Mouse (Mus musculus) embryonic fibroblast, embryonic 13.5 days (primary cell): ENCODE data around the gene Rnf151. TPM values are rescaled to one million over a fixed set of nuclear protein-coding genes. Genes with fewer than 3 reads are reported as not detected.

Experiments used
- H3K27ac ChIP-seq: 2 replicates; pipeline ENCODE4 v1.5.1; 2012; ENCODE audit warnings: low read length, control low read depth, inconsistent platforms; ENCODE audit not compliant: insufficient read depth
- H3K4me1 ChIP-seq: 2 replicates; pipeline ENCODE4 v1.6.1; 2011; ENCODE audit warnings: low read length; ENCODE audit not compliant: control insufficient read depth, insufficient read depth
- H3K4me3 ChIP-seq: 2 replicates; pipeline ENCODE4 v1.5.1; 2011; ENCODE audit warnings: mild to moderate bottlenecking, control low read depth, low read length; ENCODE audit not compliant: insufficient read depth
- CTCF ChIP-seq: IDR thresholded peaks from 2 replicates; pipeline ENCODE4 v1.5.1; 2011; ENCODE audit warnings: mild to moderate bottlenecking, control low read depth, low read length, moderate library complexity, borderline replicate concordance; ENCODE audit not compliant: insufficient read depth
- POLR2A ChIP-seq: IDR thresholded peaks from 2 replicates; pipeline ENCODE4 v1.6.1; 2011; ENCODE audit warnings: low read depth, mild to moderate bottlenecking, control low read depth, low read length, moderate library complexity
- polyA plus RNA-seq: library from polyadenylated mRNA; stranded (reverse); fragments of >200 nt; gene quantifications from 2 replicates; pipeline ENCODE4 v1.2.4, GENCODE M21; 2011; ENCODE audit warnings: low read depth; ENCODE audit not compliant: missing spikeins, insufficient read length

Rnf151 gene
- polyA plus RNA-seq, 1 experiment = 0.58 TPM

DNA sequence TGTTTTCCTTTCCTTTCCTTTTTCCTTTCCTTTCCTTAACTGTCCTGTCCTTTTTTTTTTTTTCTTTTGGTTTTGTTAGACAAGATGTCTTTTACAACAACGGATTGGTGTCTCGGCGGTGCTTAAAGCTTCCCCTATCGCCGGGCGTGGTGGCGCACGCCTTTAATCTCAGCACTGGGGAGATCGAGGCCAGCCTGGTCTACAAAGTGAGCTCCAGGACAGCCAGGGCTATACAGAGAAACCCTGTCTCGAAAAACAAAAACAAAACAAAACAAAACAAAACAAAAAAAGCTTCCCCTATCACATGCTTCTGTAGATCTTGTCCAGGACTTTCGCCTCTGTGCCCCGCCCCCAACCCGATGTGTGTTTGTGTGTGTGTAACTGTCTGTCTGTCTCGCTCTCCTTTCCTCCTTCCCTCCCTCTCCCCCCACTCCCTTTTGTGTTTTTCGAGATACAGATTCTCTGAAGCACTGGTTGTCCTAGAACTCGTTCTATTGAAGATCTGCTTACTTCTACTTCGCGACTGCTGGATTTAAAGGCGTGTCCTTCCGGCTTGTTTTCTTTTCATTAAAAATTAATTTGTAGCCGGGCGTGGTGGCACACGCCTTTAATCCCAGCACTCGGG, 9.9 kb downstream of the Rnf151 start:
- no peak for TF ChIP-seq CTCF
- no peak for TF ChIP-seq POLR2A
- Histone ChIP-seq H3K27ac (peak overlapping the region; percentile 15), H3K4me3 (peak overlapping the region; percentile 63), H3K4me1 (no peaks in the 10 kb centered on the region; the same call in 1 of the 2 replicates)

DNA sequence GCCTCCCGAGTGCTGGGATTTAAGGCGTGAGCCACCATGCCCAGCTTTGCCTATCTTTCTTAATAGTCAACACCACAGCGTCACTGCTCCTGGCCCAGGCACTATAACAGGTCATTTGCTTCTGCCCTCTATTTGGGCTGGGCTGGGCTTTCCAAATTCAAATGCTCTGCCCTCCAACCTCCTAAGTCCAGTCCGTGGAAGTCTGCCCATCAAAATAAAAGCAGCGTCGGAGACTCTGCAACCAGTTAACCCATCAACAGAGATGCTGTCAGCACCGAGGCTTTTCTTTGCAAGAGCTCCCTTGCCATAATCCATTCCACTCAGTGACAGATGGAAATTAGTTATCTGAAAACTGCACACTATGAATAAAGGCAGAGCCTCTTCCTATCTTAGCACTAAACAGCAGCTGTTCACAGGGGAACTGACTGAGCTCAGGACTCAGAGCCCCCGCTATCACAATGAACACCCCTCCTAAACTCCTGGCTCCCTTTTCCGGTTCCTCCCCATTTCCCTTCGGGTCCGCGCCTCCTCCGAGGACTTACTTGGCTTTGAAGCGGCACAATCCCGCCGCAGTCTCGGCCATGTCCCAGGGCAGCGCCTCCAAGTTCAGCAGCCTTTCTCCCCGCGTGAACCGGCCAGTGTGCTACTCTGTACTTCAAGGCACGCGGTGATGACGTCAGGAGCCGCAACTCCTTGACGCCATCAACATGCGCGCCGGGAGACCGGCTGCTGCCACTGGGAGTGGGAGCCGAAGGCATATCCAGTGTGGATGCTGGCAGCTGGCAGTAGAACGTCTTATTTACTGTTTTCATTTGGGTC, 10.7 kb downstream of the Rnf151 start, which contains the start of gene Tbl3:
Tbl3 (minus strand) TSS at position 679 of the 819 bp plus-strand sequence.
- H3K27ac ChIP-seq = peak within 1 kb of the TSS; percentile 15
- H3K4me3 ChIP-seq = peak within 1 kb of the TSS; percentile 63
- no peaks in the 10 kb centered on the region; the same call in 1 of the 2 replicates for H3K4me1 ChIP-seq
- TF ChIP-seq CTCF = no peak
- TF ChIP-seq POLR2A = peak; percentile 93

DNA sequence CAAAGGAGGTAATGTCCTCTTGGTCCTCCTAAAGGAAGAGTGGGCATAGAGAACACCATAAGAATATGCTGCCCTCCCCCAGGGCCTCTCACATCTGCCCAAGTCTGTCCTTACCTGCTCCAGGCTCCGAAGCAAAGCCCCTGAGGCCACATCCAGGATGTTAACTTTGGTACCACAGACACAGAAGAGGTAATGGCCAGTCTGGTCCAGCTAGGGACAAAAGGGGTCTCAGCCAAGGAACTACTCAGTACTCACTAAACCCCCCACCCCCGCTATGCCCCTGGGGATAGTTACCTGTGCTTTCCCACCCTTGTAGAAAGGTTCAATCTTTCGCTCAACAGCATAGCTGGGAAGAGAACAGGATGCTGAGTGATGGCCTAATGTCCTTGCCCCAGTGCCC, 12.0 kb downstream of the Rnf151 start:
- H3K4me1 ChIP-seq = no peaks in the 10 kb centered on the region; the same call in 1 of the 2 replicates
- no peak overlapping the region for H3K4me3 ChIP-seq
- TF ChIP-seq POLR2A = no peak
- TF ChIP-seq CTCF = no peak
- H3K27ac ChIP-seq = no peak overlapping the region

DNA sequence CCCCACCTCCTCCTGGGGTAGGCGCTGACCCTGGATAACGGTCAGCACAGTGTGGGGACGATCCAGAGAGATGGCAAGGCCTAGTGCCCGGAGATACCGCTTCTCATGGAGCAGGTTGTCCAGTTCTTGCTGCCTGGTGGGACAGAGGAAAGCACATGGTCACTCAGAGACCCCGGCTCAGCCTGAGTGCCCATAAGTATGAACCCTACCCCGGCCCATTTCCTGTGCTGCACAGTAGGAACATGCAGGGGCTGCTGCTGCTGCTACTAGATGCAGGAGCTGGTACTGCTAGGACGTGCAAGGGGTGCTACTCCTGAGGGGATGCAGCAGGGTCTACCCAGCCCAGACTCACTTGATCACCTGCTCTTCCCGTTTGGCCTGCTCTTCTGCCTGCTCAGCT, 16.6 kb downstream of the Rnf151 start:
- Histone ChIP-seq H3K27ac (no peak overlapping the region), H3K4me3 (no peak overlapping the region), H3K4me1 (no peaks in the 10 kb centered on the region; the same call in 1 of the 2 replicates)
- TF ChIP-seq CTCF (no peak), POLR2A (no peak)

DNA sequence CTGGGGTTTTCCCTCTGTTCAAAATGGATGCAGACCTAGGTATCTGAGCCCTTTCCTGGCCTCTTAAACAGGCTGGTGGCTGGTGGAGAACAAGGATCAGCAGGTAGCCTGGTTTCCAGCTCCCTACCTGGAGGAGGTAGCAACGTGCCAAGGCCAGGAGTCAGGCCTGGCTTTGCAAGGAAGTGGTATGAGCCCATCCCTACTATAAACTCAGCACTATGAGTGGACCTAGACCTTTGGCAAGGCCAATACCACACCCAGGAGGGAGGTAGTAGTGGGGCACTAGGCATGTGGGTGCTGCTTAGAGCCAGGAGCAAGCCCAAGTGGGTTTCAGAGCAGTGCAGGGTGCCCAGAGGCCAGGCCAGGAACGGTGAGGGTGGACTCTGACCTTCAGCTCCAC, 18.4 kb downstream of the Rnf151 start:
- Histone ChIP-seq H3K4me1 (no peaks in the 10 kb centered on the region), H3K4me3 (no peak overlapping the region), H3K27ac (no peak overlapping the region)
- no peak for TF ChIP-seq CTCF
- TF ChIP-seq POLR2A = no peak

DNA sequence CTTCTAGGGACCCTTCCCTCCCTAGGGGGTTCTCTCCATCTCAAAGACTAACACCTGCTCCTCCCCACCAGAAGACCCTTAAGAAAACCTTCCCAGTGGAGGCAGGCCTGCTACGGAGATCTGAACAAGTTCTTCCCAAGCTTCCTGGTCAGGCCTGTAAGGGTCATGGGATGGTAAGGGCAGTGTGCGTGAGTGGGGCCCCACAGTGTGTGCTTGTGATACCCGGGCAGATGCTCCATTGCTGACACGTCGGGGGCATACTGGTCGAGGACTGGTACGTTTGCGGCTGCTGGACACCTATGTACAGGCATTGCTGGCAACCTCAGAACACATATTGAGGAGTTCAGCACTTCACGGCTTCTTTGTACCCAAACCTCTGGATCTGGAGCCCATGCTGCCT, 19.1 kb downstream of the Rnf151 start:
- Histone ChIP-seq H3K4me1 (no peaks in the 10 kb centered on the region), H3K27ac (no peak overlapping the region), H3K4me3 (no peak overlapping the region)
- TF ChIP-seq CTCF (no peak), POLR2A (no peak)

DNA sequence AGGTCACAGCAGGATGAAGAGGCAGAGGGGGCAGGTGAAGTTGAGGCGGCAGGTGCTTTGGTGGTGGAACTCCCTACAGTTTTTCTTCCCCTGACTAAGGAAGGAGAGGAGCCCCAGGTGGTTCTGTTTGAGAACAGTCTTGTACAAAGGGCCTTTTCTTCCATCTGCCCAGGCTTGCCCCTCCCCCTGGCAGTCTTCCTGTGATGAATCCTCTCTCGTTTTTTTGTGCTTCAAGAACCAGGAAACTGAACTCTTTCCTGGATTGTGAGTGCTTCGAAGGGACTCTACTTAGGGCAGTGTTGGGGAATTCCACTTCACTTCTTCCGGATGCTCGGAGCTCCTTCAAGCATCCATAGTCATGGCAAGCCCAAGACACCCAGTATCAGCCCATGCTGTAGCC, 19.9 kb downstream of the Rnf151 start:
- Histone ChIP-seq H3K4me1 (no peaks in the 10 kb centered on the region), H3K27ac (no peak overlapping the region), H3K4me3 (no peak overlapping the region)
- TF ChIP-seq POLR2A = no peak
- no peak for TF ChIP-seq CTCF

DNA sequence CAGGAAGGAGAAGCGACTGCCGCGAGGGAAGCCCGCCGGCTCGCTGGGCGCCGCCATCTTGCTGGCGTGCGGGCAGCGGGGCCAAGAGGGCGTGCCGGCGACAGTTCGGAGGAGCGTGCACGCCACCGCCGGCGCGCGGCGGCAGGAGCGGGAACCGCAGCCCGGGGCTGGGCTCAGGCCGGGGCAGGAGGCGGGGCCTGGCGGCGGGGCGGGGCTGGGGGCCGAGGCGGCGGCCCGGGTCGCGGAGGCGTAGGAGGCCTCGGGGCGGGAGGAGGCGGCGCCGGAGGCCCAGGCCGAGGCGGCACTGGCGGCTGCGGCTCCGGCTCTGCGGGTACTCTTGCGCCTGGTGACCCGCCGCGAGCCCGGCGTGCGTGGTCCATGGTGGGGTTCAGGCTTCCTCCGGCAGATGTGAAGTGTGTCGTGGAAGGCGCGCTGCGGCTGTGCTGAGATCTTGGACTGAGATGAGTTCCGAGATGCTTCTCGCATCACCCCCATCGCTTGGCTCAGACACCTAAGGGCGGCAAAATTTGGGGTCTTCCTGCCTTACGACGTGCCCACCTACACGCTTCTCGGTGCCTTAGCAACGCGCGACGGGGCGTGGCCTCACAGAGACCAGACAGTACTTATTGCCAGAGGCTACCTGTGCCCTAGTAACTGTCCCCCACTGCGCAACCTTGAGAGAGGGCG, 21.7 kb downstream of the Rnf151 start, which contains the start of the genes Gfer and Noxo1:
Gfer (minus strand) TSS at position 146 of the 687 bp plus-strand sequence.
Noxo1 (plus strand) TSS at position 224 of the 687 bp plus-strand sequence.
- Histone ChIP-seq H3K4me1 (no peaks in the 10 kb centered on the region), H3K27ac (peak within 1 kb of the TSS; percentile 70), H3K4me3 (peak within 1 kb of the TSS; percentile 87)
- TF ChIP-seq POLR2A (peak; percentile 61), CTCF (no peak)

DNA sequence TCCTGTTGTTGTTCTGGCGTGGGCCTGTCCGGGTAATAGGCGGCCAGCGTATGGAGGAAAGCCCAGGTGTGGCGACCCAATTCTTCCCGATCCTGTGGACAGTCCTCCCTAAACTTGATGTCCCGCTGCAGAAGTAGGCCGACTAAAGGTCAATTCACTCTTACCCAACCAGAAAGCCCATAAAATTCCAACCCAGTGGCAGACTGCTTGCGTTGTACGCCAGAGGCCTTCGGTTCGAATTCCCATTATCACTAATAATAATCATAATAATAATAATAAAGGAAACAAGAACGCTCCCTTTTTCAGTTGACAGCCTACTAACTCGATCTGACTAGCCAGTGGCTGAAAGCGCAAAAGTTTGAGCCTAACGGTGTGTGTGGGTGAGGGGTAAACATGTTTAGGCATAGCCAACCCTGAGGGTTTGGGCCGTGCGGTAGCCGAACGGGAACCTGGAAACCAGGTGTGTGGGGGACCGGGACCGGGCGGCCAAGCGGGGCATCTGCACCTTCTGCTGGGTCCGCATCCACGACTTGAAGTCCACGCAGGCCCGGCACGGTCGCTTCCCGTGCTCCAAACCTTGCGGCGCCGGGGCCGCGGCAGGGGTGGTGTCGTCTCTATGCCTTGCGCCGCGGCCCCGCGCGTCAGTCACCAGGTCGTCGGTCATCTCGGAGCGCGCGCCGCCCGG, 22.4 kb downstream of the Rnf151 start:
- no peaks in the 10 kb centered on the region for H3K4me1 ChIP-seq
- H3K27ac ChIP-seq = peak overlapping the region; percentile 70
- TF ChIP-seq CTCF (no peak), POLR2A (no peak)
- peak overlapping the region; percentile 87 for H3K4me3 ChIP-seq
